Mouse (Mus musculus): Measurements from ENCODE around the gene Ptpn4. TPM values are rescaled to one million over a fixed set of nuclear protein-coding genes. Genes with fewer than 3 reads are reported as not detected.

Ptpn4 gene
- polyA plus RNA-seq, 1 experiment from 2014 or later = 15.0 TPM

GRCm38 (mm10) chr1:119674984-119675383, 162.4 kb downstream of the Ptpn4 start:
- Histone ChIP-seq H3K4me2 (ENCODE audit: low read length) (no peak overlapping the region), H3K9me3 (ENCODE audit: control insufficient read depth, low read length) (no peaks in the 10 kb centered on the region), H3K9ac (replicated peaks; ENCODE audit: low read depth, low read length) (no peak overlapping the region), H3K27me3 (replicated peaks; ENCODE audit: control insufficient read depth, insufficient read depth, low read length) (no peaks in the 10 kb centered on the region), H3K36me3 (ENCODE audit: control insufficient read depth, insufficient read depth) (peaks cover 2% of the 10 kb centered on the region; the same call in 1 of the 2 replicates), H3K4me1 (replicated peaks; ENCODE audit: control insufficient read depth, insufficient read depth, low read length) (no peaks in the 10 kb centered on the region), H3K27ac (ENCODE audit: low read length) (no peak overlapping the region), H3K4me3 (replicated peaks; ENCODE audit: low read length) (no peak overlapping the region)
- peak; percentile 72; the same call in 1 of the 2 replicates for ATAC-seq
- 71% methylated on average over 1 of the region's 1 CpGs for WGBS

- Histone ChIP-seq H3K9me3 (ENCODE audit: control insufficient read depth, low read length) (no peaks in the 10 kb centered on the region), H3K4me2 (ENCODE audit: low read length) (no peak overlapping the region), H3K9ac (replicated peaks; ENCODE audit: low read depth, low read length) (no peak overlapping the region), H3K27ac (ENCODE audit: low read length) (no peak overlapping the region), H3K4me3 (replicated peaks; ENCODE audit: low read length) (no peak overlapping the region), H3K27me3 (replicated peaks; ENCODE audit: control insufficient read depth, insufficient read depth, low read length) (no peaks in the 10 kb centered on the region), H3K4me1 (replicated peaks; ENCODE audit: control insufficient read depth, insufficient read depth, low read length) (no peaks in the 10 kb centered on the region), H3K36me3 (ENCODE audit: control insufficient read depth, insufficient read depth) (no peaks in the 10 kb centered on the region)
- ATAC-seq = no peak
- WGBS = 90% methylated on average over 7 of the region's 7 CpGs
Measured at GRCm38 (mm10) chr1:119666904-119667303, 170.5 kb downstream of the Ptpn4 start.

- H3K4me2 ChIP-seq (ENCODE audit: low read length) = no peak overlapping the region
- no peak overlapping the region for H3K27ac ChIP-seq (ENCODE audit: low read length)
- 91% methylated on average over 2 of the region's 2 CpGs for WGBS
- no peak for ATAC-seq
- no peaks in the 10 kb centered on the region for H3K4me1 ChIP-seq (replicated peaks; ENCODE audit: control insufficient read depth, insufficient read depth, low read length)
- H3K9ac ChIP-seq (replicated peaks; ENCODE audit: low read depth, low read length) = no peak overlapping the region
- H3K4me3 ChIP-seq (replicated peaks; ENCODE audit: low read length) = no peak overlapping the region
- peaks cover 2% of the 10 kb centered on the region; the same call in 1 of the 2 replicates for H3K36me3 ChIP-seq (ENCODE audit: control insufficient read depth, insufficient read depth)
- no peaks in the 10 kb centered on the region for H3K27me3 ChIP-seq (replicated peaks; ENCODE audit: control insufficient read depth, insufficient read depth, low read length)
- H3K9me3 ChIP-seq (ENCODE audit: control insufficient read depth, low read length) = no peaks in the 10 kb centered on the region
Measured at GRCm38 (mm10) chr1:119654307-119654706, 183.1 kb downstream of the Ptpn4 start.

- WGBS = 77% methylated on average over 5 of the region's 5 CpGs
- peaks cover 8% of the 10 kb centered on the region for H3K4me1 ChIP-seq (replicated peaks; ENCODE audit: control insufficient read depth, insufficient read depth, low read length)
Measured at GRCm38 (mm10) chr1:119650386-119650785, 187.0 kb downstream of the Ptpn4 start.

GRCm38 (mm10) chr1:119649627-119650026, 187.8 kb downstream of the Ptpn4 start:
- Histone ChIP-seq H3K4me1 (replicated peaks; ENCODE audit: control insufficient read depth, insufficient read depth, low read length) (peaks cover 8% of the 10 kb centered on the region), H3K27ac (ENCODE audit: low read length) (no peak overlapping the region), H3K36me3 (ENCODE audit: control insufficient read depth, insufficient read depth) (no peaks in the 10 kb centered on the region), H3K27me3 (replicated peaks; ENCODE audit: control insufficient read depth, insufficient read depth, low read length) (no peaks in the 10 kb centered on the region), H3K4me3 (replicated peaks; ENCODE audit: low read length) (no peak overlapping the region), H3K9me3 (ENCODE audit: control insufficient read depth, low read length) (no peaks in the 10 kb centered on the region), H3K9ac (replicated peaks; ENCODE audit: low read depth, low read length) (no peak overlapping the region), H3K4me2 (ENCODE audit: low read length) (no peak overlapping the region)
- no peak for ATAC-seq
- 92% methylated on average over 2 of the region's 2 CpGs for WGBS

More at GRCm38 (mm10) chr1:119650386-119650785, 187.0 kb downstream of the Ptpn4 start:
- no peak overlapping the region for H3K4me2 ChIP-seq (ENCODE audit: low read length)
- no peak overlapping the region for H3K4me3 ChIP-seq (replicated peaks; ENCODE audit: low read length)
- no peak overlapping the region for H3K9ac ChIP-seq (replicated peaks; ENCODE audit: low read depth, low read length)
- no peak for ATAC-seq
- no peaks in the 10 kb centered on the region for H3K9me3 ChIP-seq (ENCODE audit: control insufficient read depth, low read length)
- no peaks in the 10 kb centered on the region for H3K27me3 ChIP-seq (replicated peaks; ENCODE audit: control insufficient read depth, insufficient read depth, low read length)
- H3K36me3 ChIP-seq (ENCODE audit: control insufficient read depth, insufficient read depth) = no peaks in the 10 kb centered on the region
- H3K27ac ChIP-seq (ENCODE audit: low read length) = 0 out of 2 replicates have a peak overlapping the region, but pooled peaks have one; percentile 1

GRCm38 (mm10) chr1:119648205-119649111, 189.0 kb downstream of the Ptpn4 start, which contains the start of gene Epb41l5:
Epb41l5 (minus strand) TSS chr1:119649000.
- no peaks in the 10 kb centered on the region for H3K9me3 ChIP-seq (ENCODE audit: control insufficient read depth, low read length)
- 0% methylated on average over 82 of the region's 86 CpGs for WGBS
- no peaks in the 10 kb centered on the region for H3K27me3 ChIP-seq (replicated peaks; ENCODE audit: control insufficient read depth, insufficient read depth, low read length)
- H3K9ac ChIP-seq (replicated peaks; ENCODE audit: low read depth, low read length) = peak within 1 kb of the TSS; percentile 78
- peak within 1 kb of the TSS; percentile 95 for H3K4me3 ChIP-seq (replicated peaks; ENCODE audit: low read length)
- peak within 1 kb of the TSS; percentile 71 for H3K27ac ChIP-seq (ENCODE audit: low read length)
- H3K4me2 ChIP-seq (ENCODE audit: low read length) = peak within 1 kb of the TSS; percentile 73
- peaks cover 8% of the 10 kb centered on the region for H3K4me1 ChIP-seq (replicated peaks; ENCODE audit: control insufficient read depth, insufficient read depth, low read length)
- ATAC-seq = peak; percentile 96
- no peaks in the 10 kb centered on the region for H3K36me3 ChIP-seq (ENCODE audit: control insufficient read depth, insufficient read depth)

- Histone ChIP-seq H3K4me3 (replicated peaks; ENCODE audit: low read length) (no peak overlapping the region), H3K4me1 (replicated peaks; ENCODE audit: control insufficient read depth, insufficient read depth, low read length) (peaks cover 8% of the 10 kb centered on the region), H3K9ac (replicated peaks; ENCODE audit: low read depth, low read length) (no peak overlapping the region), H3K36me3 (ENCODE audit: control insufficient read depth, insufficient read depth) (no peaks in the 10 kb centered on the region), H3K27me3 (replicated peaks; ENCODE audit: control insufficient read depth, insufficient read depth, low read length) (no peaks in the 10 kb centered on the region), H3K27ac (ENCODE audit: low read length) (no peak overlapping the region), H3K4me2 (ENCODE audit: low read length) (no peak overlapping the region), H3K9me3 (ENCODE audit: control insufficient read depth, low read length) (no peaks in the 10 kb centered on the region)
- ATAC-seq = no peak
- 49% methylated on average over 2 of the region's 2 CpGs for WGBS
Measured at GRCm38 (mm10) chr1:119646356-119646755, 191.1 kb downstream of the Ptpn4 start.

- peak; percentile 57 for ATAC-seq
- Histone ChIP-seq H3K4me3 (replicated peaks; ENCODE audit: low read length) (no peak overlapping the region), H3K9me3 (ENCODE audit: control insufficient read depth, low read length) (no peaks in the 10 kb centered on the region), H3K4me1 (replicated peaks; ENCODE audit: control insufficient read depth, insufficient read depth, low read length) (peaks cover 5% of the 10 kb centered on the region), H3K27ac (ENCODE audit: low read length) (no peak overlapping the region), H3K9ac (replicated peaks; ENCODE audit: low read depth, low read length) (0 out of 2 replicates have a peak overlapping the region, but pooled peaks have one; percentile 19), H3K4me2 (ENCODE audit: low read length) (no peak overlapping the region), H3K36me3 (ENCODE audit: control insufficient read depth, insufficient read depth) (no peaks in the 10 kb centered on the region), H3K27me3 (replicated peaks; ENCODE audit: control insufficient read depth, insufficient read depth, low read length) (no peaks in the 10 kb centered on the region)
- 10% methylated on average over 12 of the region's 12 CpGs for WGBS
Measured at GRCm38 (mm10) chr1:119642367-119642766, 195.0 kb downstream of the Ptpn4 start.

- ATAC-seq = no peak
- no peaks in the 10 kb centered on the region for H3K36me3 ChIP-seq (ENCODE audit: control insufficient read depth, insufficient read depth)
- H3K9me3 ChIP-seq (ENCODE audit: control insufficient read depth, low read length) = no peaks in the 10 kb centered on the region
- H3K4me1 ChIP-seq (replicated peaks; ENCODE audit: control insufficient read depth, insufficient read depth, low read length) = 0 out of 2 replicates have a peak, but pooled peaks cover under 1% of the 10 kb centered on the region
- no peak overlapping the region for H3K4me3 ChIP-seq (replicated peaks; ENCODE audit: low read length)
- H3K9ac ChIP-seq (replicated peaks; ENCODE audit: low read depth, low read length) = no peak overlapping the region
- H3K27ac ChIP-seq (ENCODE audit: low read length) = no peak overlapping the region
- H3K4me2 ChIP-seq (ENCODE audit: low read length) = no peak overlapping the region
- H3K27me3 ChIP-seq (replicated peaks; ENCODE audit: control insufficient read depth, insufficient read depth, low read length) = no peaks in the 10 kb centered on the region
Measured at GRCm38 (mm10) chr1:119641090-119641812, 196.2 kb downstream of the Ptpn4 start.
